Mouse (Mus musculus) heart, embryonic 16.5 days (tissue): ENCODE results near the gene Btbd35f2. TPM values are rescaled to one million over a fixed set of nuclear protein-coding genes. Genes with fewer than 3 reads are reported as not detected.
"Not testable (repeated sequence)": the region's sequence is repeated elsewhere in the genome, so short reads cannot be mapped to it uniquely, and the experiment has no call there.

Source experiments
- ATAC-seq: fragments of 200-750 bp; cut with Nextera tagmentation; replicated peaks from 2 replicates; pipeline ENCODE4 v1.8.0; 2017; ENCODE audit warnings: moderate number of reproducible peaks; ENCODE audit not compliant: insufficient read depth, low FRiP score; ENCODE audit errors: extremely low read depth
- H3K27ac ChIP-seq: fragments of 300-500 bp; sonication (generic); 2 replicates; pipeline ENCODE4 v1.5.1; 2014; ENCODE audit warnings: mild to moderate bottlenecking, low read length, control low read depth, moderate library complexity
- H3K27me3 ChIP-seq: fragments of 300-500 bp; sonication (generic); 2 replicates; pipeline ENCODE4 v1.6.1; 2014; ENCODE audit warnings: low read length, mixed read lengths; ENCODE audit not compliant: control insufficient read depth, insufficient read depth
- H3K36me3 ChIP-seq: fragments of 300-500 bp; sonication (generic); 2 replicates; pipeline ENCODE4 v1.6.1; 2014; ENCODE audit not compliant: control insufficient read depth, insufficient read depth
- H3K4me1 ChIP-seq: fragments of 300-500 bp; sonication (generic); 2 replicates; pipeline ENCODE4 v1.6.1; 2014; ENCODE audit warnings: low read length, mixed read lengths; ENCODE audit not compliant: control insufficient read depth, insufficient read depth
- H3K4me2 ChIP-seq: fragments of 300-500 bp; sonication (generic); 2 replicates; pipeline ENCODE4 v1.6.1; 2014; ENCODE audit warnings: low read depth, mild to moderate bottlenecking, control low read depth, low read length
- H3K4me3 ChIP-seq: fragments of 300-500 bp; sonication (generic); 2 replicates; pipeline ENCODE4 v1.5.1; 2014; ENCODE audit warnings: mild to moderate bottlenecking, control low read depth, low read length
- H3K9ac ChIP-seq: fragments of 300-500 bp; sonication (generic); 2 replicates; pipeline ENCODE4 v1.6.1; 2014; ENCODE audit warnings: low read length, control low read depth
- H3K9me3 ChIP-seq: fragments of 300-500 bp; sonication (generic); replicated peaks from 2 replicates; pipeline ENCODE4 v1.6.1; 2016; ENCODE audit warnings: low read length; ENCODE audit not compliant: control insufficient read depth
- WGBS: fragments of 180-500 bp; shearing (Covaris S2); extraction: QIAGEN DNeasy Blood & Tissue Kit; methylation state at CpG from one replicate; pipeline ENCODE4 v1.1.7; 2014; 5-methylcytosine and 5-hydroxymethylcytosine counted together
- polyA plus RNA-seq: library from polyadenylated mRNA; unstranded; fragments of >200 nt; fragmentation: Nextera tagmentation; extraction: Ambion mirVana; gene quantifications from 2 replicates; pipeline ENCODE4 v1.2.1, GENCODE M21; 2015

The Btbd35f2 gene
- polyA plus RNA-seq = not detected in 2 replicates

- H3K27ac ChIP-seq, H3K4me3 ChIP-seq, H3K4me2 ChIP-seq, H3K27me3 ChIP-seq, H3K36me3 ChIP-seq, H3K4me1 ChIP-seq, H3K9ac ChIP-seq, H3K9me3 ChIP-seq, ATAC-seq: not testable (repeated sequence)
- no CpG with 5 or more reads among the region's 3 CpGs for WGBS
Observed at GRCm38 (mm10) chrX:32278094-32278493, at the start of gene Btbd35f2. Gene Btbd35f2, plus strand, starts transcription at chrX:32278394.

Other genes with a start within 250 kb of the Btbd35f2 start
- not detected in 2 replicates for gene Btbd35f22, start 230.6 kb upstream of the Btbd35f2 start, polyA plus RNA-seq